In the genomic region with DNA sequence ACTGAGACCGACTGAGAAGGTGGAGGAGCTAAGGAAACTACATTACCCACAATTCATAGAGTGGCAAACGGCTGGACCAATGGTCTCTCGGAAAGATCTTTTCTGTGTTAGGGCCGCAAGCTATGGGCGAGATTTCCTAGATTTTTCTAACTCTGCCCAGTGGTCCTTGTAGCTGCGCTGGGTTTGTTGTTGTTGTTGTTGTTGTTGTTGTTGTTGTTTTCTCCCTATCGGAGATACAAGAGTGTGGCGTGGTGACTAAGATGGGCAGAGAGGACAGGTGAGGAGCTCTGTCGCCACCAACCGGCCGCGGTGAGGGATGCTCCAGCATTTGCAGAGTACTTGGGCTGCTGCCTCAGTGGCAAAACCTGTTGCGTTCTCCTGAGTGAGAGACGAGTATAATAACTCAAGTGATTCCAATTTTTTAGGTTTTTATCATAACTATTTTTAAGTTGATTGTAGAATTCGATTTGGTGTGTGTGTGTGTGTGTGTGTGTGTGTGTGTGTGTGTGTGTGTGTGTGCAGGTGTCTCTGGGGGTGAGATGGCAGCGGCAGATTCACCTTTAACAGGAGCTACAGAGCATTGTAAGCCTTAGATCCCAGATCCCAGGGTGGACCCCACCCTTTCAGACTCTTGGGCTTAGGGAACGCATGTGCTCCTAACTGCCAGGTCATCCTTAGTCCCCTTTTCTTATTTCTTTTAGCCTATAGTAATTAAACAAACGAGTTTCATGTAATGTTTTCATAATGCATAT, we compare ENCODE assay signal across 8 mouse cellular contexts. TPM values are rescaled to one million over a fixed set of nuclear protein-coding genes. Genes with fewer than 3 reads are reported as not detected.
DNase-seq lines count a peak whose midpoint lies in the region; ATAC-seq lines count a peak whose summit lies in the region.

No protein-coding gene starts in this region.

- peak overlapping the region; percentile 52 for H3K4me3 ChIP-seq in hindbrain, embryonic 13.5 days

- 11% methylated on average over 18 of the region's 18 CpGs for WGBS in hindbrain, embryonic 13.5 days

- H3K27me3 ChIP-seq in hindbrain, embryonic 13.5 days = no peaks in the 10 kb centered on the region

- H3K4me2 ChIP-seq in hindbrain, embryonic 13.5 days = peak overlapping the region; percentile 50

- peak overlapping the region; percentile 46; the same call in 1 of the 2 replicates for H3K9ac ChIP-seq in hindbrain, embryonic 13.5 days

- DNase-seq in MN1 (ENCODE audit: low spot score) = peak; percentile 57
- peak; percentile 76 for DNase-seq in cerebellum, adult 9-10 months
- peak; percentile 73 to 77 for DNase-seq in layer of hippocampus, postnatal 25 days (ENCODE audit: extremely low spot score in 1 of 2, low spot score in 1 of 2)
- DNase-seq in lung, postnatal 14 days = peak; percentile 70
- peak; percentile 63 for DNase-seq in ovary, postnatal 36 days (ENCODE audit: low spot score)
- peak; percentile 77 for DNase-seq in thymus, postnatal 14 days

- H3K4me1 ChIP-seq in hindbrain, embryonic 13.5 days (replicated peaks) = 0 out of 2 replicates have a peak, but pooled peaks cover 4% of the 10 kb centered on the region

- H3K9me3 ChIP-seq in hindbrain, embryonic 13.5 days = no peaks in the 10 kb centered on the region

- no peak overlapping the region for H3K27ac ChIP-seq in hindbrain, embryonic 13.5 days

- peaks cover 7% of the 10 kb centered on the region for H3K36me3 ChIP-seq in hindbrain, embryonic 13.5 days

- ATAC-seq in frontal cortex, adult (ENCODE audit: low TSS enrichment) = peak; percentile 100
- ATAC-seq in hindbrain, embryonic 13.5 days (ENCODE audit: low FRiP score) = peak; percentile 98

RNA-seq across cellular contexts. Expression of a gene that starts 17.2 kb away (rescaled TPM):
- polyA plus RNA-seq in hindbrain, embryonic 13.5 days (2015; fragmentation: Nextera tagmentation; extraction: Ambion mirVana) = 3.5 and 3.9 TPM in 2 replicates
- total RNA-seq in layer of hippocampus, postnatal 25 days (2021) = 1 to 10 TPM; 6.9 to 7.3 TPM

RNA-seq across cellular contexts. Expression of a gene that starts 21.4 kb away (rescaled TPM):
- 8.7 and 9.3 TPM in 2 replicates for polyA plus RNA-seq in hindbrain, embryonic 13.5 days (2015; fragmentation: Nextera tagmentation; extraction: Ambion mirVana)
- 1 to 10 TPM; 7.9 to 8.2 TPM for total RNA-seq in layer of hippocampus, postnatal 25 days (2021)

RNA-seq across cellular contexts. Expression of a gene that starts 51.8 kb away (rescaled TPM):
- polyA plus RNA-seq in hindbrain, embryonic 13.5 days (2015; fragmentation: Nextera tagmentation; extraction: Ambion mirVana) = 16.7 and 17.3 TPM in 2 replicates
- 1 to 10 TPM; 1.9 to 2.3 TPM for total RNA-seq in layer of hippocampus, postnatal 25 days (2021)

RNA-seq across cellular contexts. Expression of a gene that starts 58.8 kb away (rescaled TPM):
- 1.1 TPM in 2 replicates for polyA plus RNA-seq in hindbrain, embryonic 13.5 days (2015; fragmentation: Nextera tagmentation; extraction: Ambion mirVana)
- 1 to 10 TPM; 1.2 to 2.3 TPM for total RNA-seq in layer of hippocampus, postnatal 25 days (2021)
